Mouse (Mus musculus): ENCODE measurements around the gene Adm2. TPM values are rescaled to one million over a fixed set of nuclear protein-coding genes. Genes with fewer than 3 reads are reported as not detected.
A peak's percentile ranks its signal among the peaks of the same experiment; 100 is the strongest.

Gene Adm2
- total RNA-seq, 1 experiment from 2014 or later, result not detected

GRCm38 (mm10) chr15:89313359-89313758, 9.2 kb upstream of the Adm2 start:
- no peak for DNase-seq

GRCm38 (mm10) chr15:89314107-89314506, 8.4 kb upstream of the Adm2 start:
- DNase-seq, result no peak

GRCm38 (mm10) chr15:89314511-89315189, 7.9 kb upstream of the Adm2 start:
- DNase-seq, result peak; percentile 55

GRCm38 (mm10) chr15:89315190-89315731, 7.3 kb upstream of the Adm2 start, which contains the start of gene Sbf1:
Gene Sbf1 (minus strand): TSS chr15:89315311.
- DNase-seq, result peak; percentile 99

DNA sequence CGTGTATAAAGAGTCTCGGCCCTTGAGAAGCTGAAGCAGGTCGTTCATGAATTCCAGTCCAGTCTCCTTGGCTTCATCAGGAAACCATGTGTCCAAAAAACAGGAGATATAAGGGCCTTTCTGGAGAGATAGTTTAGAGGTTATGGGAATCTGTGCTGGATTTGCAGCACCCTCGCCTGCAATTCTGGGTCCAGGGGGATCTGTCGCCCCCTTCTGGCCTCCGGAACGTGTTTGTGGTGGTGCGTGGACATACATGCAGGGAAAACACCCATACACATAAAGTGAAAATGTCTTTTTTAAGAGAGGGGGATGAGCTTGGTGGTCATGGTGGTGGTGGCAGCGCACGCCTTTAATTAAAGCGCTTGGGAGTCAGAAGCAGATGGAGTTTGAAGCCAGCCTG, 6.4 kb upstream of the Adm2 start:
- DNase-seq, result no peak

GRCm38 (mm10) chr15:89321264-89321663, 1.3 kb upstream of the Adm2 start:
- DNase-seq, result no peak

DNA sequence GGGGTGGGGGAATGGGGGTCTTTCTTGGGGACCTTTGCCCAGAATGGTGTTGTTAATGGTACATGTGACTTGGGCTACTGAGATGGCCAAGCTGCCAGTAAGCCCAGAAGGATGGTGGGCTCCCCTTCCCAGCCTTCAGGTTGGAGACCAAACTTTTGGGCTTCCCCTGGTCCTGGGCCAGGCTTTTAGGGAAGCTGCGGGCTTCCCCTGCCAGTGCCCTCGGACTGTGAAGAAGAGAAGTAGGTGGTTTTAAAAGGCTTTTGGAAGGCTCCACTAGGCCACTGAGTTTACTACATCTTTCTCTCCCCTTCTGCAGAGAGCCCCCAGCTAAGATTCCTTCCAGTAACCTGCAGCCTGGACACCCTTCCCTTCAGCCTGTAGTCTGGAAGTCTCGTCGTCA, 1.1 kb downstream of the Adm2 start:
- no peak for DNase-seq

DNA sequence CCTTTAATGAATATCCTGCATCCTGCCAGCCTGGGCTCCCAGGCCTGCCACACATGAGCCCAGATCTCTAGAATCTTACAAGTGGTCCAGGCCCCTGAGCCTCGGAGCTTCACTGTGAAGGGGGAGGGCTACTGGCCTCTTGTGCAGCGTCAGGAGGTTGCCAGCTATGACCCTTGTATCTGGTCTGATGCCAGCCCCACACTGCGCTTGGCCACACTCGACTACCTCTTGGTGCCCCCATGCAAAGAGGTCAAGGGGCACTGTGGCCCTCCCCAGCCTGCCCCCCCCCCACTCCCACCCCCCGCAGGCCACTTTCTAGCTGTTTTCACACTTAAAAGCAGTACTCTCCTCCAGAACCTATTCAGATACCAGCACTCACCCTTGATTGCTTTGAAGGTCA, 3.9 kb downstream of the Adm2 start:
- DNase-seq, result no peak

DNA sequence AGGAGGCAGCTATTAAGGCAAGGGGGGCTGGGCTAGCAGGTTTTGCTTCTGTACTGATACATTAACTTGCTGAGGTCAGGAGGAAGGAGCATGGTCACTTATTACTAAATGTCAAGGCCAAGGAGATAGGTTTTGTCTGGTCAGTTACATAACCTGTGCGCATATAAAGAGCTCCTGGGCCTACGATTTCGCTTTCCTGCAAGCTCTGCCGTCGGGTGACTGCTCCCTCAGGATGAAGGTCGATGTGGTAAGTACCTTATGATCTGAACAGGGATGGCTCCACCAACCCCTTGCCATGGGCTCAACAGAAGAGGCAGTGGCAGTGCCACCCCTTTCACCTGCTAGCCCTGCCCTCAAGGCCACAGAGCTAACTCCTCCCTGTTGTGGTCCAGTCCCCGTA, 11.8 kb downstream of the Adm2 start, which contains the start of gene Miox:
TSS of gene Miox (plus strand) at position 128 of the 400 bp plus-strand sequence.
- DNase-seq, result no peak

DNA sequence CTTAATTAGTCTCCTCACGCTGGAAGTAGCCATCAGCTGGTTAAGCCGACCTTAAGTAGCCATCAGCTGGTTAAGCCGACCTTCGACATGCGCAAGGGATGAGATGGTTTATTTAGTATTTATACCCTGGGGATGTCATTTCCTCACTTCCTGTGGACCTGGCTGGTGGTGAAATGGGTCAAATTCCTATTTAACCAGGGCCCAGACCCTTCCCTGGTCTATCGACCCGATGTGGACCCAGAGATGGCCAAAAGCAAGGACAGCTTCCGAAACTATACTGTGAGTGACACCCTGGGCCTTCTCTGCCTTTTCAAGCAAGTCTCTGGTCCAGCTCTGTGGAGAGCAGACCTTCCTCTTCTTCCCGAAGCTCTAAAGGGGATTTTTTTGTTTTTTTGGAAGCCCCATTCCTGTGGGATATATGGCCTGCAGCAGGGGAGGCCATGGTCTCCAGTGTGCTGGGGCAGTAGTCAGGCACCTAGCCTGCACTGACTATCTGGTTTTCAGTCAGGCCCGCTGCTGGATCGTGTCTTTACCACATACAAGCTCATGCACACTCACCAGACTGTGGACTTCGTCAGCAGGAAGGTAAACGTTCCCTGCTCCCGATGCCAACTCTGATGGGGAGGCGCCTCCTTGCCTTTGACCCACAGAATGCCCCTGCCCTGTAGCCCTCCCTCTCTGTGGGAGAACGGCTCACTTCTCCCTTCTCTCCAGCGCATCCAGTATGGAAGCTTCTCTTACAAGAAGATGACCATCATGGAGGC, 12.4 kb downstream of the Adm2 start:
- DNase-seq, result no peak

GRCm38 (mm10) chr15:89336422-89336821, 13.9 kb downstream of the Adm2 start:
- DNase-seq, result no peak

DNA sequence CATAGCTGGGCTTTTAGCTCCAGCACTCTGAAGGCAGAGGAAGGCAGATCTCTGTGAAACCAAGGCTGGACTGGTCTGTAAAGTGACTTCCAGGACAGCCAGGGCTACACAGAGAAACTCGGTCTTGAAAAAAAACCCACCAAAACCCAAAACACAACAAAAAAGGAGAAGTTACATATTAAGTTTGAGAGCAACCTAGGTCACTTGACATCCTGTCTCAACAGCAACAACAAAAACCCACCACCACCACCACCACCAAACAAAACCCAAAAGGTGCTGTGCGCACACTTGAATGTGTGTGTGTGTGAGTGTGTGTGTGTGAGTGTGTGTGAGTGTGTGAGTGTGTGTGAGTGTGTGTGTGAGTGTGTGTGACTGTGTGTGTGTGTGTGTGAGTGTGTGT, 17.2 kb downstream of the Adm2 start:
- no peak for DNase-seq

GRCm38 (mm10) chr15:89340136-89340535, 17.6 kb downstream of the Adm2 start:
- no peak for DNase-seq

GRCm38 (mm10) chr15:89341678-89342077, 19.2 kb downstream of the Adm2 start:
- no peak for DNase-seq

DNA sequence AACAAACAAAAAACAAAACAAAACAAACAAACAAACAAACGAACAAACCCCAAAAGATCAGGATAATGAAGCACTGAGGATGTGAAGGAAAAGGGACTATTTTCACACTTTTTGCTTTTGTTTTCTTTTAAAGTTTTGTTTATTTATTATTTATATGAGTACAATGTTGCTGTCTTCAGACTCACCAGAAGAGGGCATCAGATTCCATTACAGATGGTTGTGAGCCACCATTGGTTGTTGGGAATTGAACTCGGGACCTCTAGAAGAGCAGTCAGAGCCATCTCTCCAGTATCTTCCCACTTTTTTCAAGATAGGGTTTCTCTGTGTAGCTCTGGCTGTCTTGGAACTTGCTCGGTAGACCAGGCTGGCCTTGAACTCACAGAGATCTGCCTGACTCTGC, 20.8 kb downstream of the Adm2 start:
- no peak for DNase-seq

DNA sequence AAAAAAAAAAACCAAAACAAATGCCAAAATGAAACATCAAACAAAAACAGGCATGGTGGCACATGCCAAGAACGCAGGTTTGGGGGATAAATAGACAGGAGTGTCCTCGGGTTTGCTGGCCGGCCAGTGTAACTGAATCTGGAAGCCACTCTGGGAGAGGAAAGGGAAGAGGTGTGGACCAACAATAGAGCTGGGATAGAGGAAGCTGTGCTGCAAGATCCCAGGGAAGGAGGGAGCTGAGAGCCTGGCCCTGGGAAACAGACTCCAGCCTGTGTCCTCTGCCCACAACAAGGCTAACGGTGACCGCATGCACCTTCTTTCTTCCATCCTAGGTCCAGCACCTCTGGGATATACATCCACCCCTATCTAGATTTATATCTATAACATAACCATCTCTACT, 27.9 kb downstream of the Adm2 start:
- DNase-seq, result no peak

DNA sequence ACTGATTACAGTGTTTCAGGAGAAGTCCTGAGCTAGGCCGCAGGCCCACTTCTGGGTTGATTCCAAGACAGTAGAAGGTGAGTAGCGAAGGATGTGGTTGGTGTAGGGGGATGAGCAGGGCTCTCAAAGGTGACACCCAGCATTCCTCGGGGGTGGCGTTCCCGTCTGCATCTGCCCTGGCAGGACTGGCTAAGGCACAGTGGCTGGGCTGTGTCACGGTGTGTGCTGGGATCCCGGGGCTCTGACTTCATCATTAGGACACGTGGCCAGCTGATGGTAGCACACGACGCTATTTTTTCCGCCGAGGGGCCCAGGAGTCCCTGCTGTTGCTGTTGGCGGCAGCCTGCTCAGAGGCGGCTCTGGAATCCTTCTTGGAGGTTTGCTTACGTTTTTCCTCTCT, 28.8 kb downstream of the Adm2 start:
- DNase-seq, result no peak

DNA sequence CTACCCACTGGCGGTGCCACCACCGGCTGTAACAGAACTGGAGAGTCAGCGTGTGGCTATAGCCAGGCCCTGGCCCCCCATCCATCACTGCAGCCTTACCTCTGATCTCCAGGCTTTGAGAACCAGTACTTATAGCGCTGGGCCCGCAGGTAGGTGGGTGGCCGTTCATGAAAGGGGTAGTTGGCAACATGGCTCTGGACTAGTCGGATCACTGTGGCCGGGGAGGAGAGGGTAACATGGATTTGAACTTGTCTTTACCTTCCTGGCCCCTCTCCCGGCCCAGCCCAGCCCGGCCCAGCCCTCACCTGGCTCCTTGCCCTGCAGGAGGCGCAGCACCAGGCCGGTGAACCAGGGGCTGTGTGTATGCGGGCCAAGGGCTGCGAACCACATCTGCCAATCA, 29.5 kb downstream of the Adm2 start:
- DNase-seq, result no peak

GRCm38 (mm10) chr15:89352795-89353194, 30.3 kb downstream of the Adm2 start:
- DNase-seq, result no peak

GRCm38 (mm10) chr15:89353837-89354236, 31.3 kb downstream of the Adm2 start:
- DNase-seq, result no peak

GRCm38 (mm10) chr15:89354455-89354854, 31.9 kb downstream of the Adm2 start:
- no peak for DNase-seq

DNA sequence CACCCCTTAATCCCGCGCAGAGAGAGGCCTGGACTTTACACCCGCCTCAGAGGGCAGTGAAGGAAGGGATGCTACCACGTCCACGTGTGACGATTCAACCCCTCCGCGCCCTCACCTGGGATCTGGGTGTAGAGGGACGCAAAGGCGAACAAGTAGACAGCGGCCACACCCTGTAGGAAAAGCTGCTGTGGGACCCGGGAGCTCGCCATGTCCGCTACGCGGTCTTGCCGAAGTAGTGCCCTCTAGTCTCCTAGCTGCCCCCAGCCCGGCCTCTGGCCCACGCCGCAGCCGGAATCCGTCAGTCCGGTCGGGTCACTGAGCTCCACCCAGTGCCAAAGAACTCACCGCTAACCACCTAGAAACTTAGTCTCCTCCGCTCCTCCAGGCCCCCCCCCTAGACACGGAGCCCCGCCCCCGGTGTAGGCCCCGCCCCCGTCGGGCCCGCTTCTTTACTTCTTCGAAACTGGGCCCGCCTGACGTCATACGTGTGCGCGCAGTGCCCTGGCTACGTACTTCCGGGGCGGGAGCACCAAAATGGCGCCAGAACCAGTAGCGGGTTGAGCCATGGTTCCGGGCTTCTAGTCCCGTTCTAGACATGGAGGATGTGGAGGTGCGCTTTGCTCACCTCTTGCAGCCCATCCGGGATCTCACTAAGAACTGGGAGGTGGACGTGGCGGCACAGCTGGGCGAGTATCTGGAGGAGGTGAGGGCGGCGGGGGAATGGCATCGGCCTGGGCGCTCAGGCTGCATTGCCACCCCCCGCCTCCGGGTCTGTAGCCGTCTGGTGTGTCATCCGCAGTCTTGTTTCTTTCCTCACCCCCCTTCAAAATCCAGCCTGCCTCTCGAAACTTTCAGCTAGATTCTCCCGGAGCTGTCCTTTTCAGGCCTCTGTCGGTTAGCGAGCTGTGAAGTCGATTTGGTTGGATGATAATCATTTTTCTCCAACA, 33.0 kb downstream of the Adm2 start, which contains the start of the genes Lmf2 and Ncaph2:
TSS of gene Lmf2 (minus strand) at position 419 of the 947 bp plus-strand sequence.
TSS of gene Ncaph2 (plus strand) at position 479 of the 947 bp plus-strand sequence.
- peak; percentile 98 for DNase-seq
